In genomic region chr11:99609126-99609525, GRCm38 (mm10) we compare ENCODE assay signal across 19 mouse cellular contexts. TPM values are rescaled to one million over a fixed set of nuclear protein-coding genes. Genes with fewer than 3 reads are reported as not detected.
DNase-seq lines count a peak whose midpoint lies in the region; ATAC-seq lines count a peak whose summit lies in the region.
"Had no signal": no experiment of that assay in that cellular context is flagged by ENCODE, and none has a peak within 500 bp of the region (broad histone marks: within the 10 kb centered on the region; RNA-seq: fewer than 3 reads in every experiment).

No protein-coding gene starts in this region.

- no peak overlapping the region for H3K4me2 ChIP-seq in heart, embryonic 11.5 days

- WGBS in heart, embryonic 11.5 days (ENCODE audit: insufficient replicate concordance): 52% methylated on average over 1 of the region's 1 CpGs

- no peaks in the 10 kb centered on the region for H3K4me1 ChIP-seq in heart, embryonic 11.5 days (ENCODE audit: control insufficient read depth, insufficient read depth, low read length)
- H3K4me1 ChIP-seq: embryonic facial prominence, embryonic 10.5 days; hindbrain, embryonic 10.5 days had no signal

- no peaks in the 10 kb centered on the region for H3K27me3 ChIP-seq in heart, embryonic 11.5 days (ENCODE audit: control insufficient read depth, insufficient read depth, low read length)

- H3K4me3 ChIP-seq in heart, embryonic 11.5 days (ENCODE audit: low read depth, low read length): no peak overlapping the region
- H3K4me3 ChIP-seq: embryonic facial prominence, embryonic 10.5 days; hindbrain, embryonic 10.5 days had no signal

- no peak overlapping the region for H3K27ac ChIP-seq in heart, embryonic 11.5 days (ENCODE audit: low read depth, low read length)
- H3K27ac ChIP-seq: embryonic facial prominence, embryonic 10.5 days; hindbrain, embryonic 10.5 days; liver, embryonic 14.5 days; macrophage had no signal

- DNase-seq in right cerebral cortex, adult 18-20 months: peak; percentile 60
- no peak for DNase-seq in right cerebral cortex, postnatal 14 days
- DNase-seq in cerebellum, postnatal 36 days: peak; percentile 3 to 6
- peak; percentile 13 to 52 for DNase-seq in layer of hippocampus, postnatal 14 days (ENCODE audit: low spot score in 2 of 2)
- peak; percentile 61 for DNase-seq in telencephalon, adult 2 months (ENCODE audit: low read depth, low spot score)
- no peak for DNase-seq in spleen, postnatal 4 days (ENCODE audit: low spot score in 2 of 2)
- DNase-seq in heart, postnatal 36 days: no peak
- DNase-seq: kidney, adult 2 months had no signal

- H3K9ac ChIP-seq in heart, embryonic 11.5 days (ENCODE audit: low read depth, low read length): no peak overlapping the region
- H3K9ac ChIP-seq: liver, embryonic 14.5 days had no signal

- intact Hi-C loops in heart, postnatal 36 days (cut with DNase I): no loop called here

- H3K9me3 ChIP-seq in heart, embryonic 11.5 days (replicated peaks; ENCODE audit: control insufficient read depth, low read length): no peaks in the 10 kb centered on the region
- H3K9me3 ChIP-seq: embryonic facial prominence, embryonic 10.5 days; hindbrain, embryonic 10.5 days had no signal

- no peak for ATAC-seq in heart, embryonic 11.5 days (replicated peaks; ENCODE audit: insufficient number of reproducible peaks, low FRiP score, low TSS enrichment)
- ATAC-seq: CD4-positive, CD25-positive, alpha-beta regulatory T cell, adult 4 months had no signal

- H3K36me3 ChIP-seq in heart, embryonic 11.5 days (ENCODE audit: control insufficient read depth, insufficient read depth, low read length): no peaks in the 10 kb centered on the region
- H3K36me3 ChIP-seq: embryonic facial prominence, embryonic 10.5 days; hindbrain, embryonic 10.5 days had no signal

RNA-seq across cellular contexts. Expression of gene Gm11937, which starts 0.9 kb away (rescaled TPM):
- total RNA-seq in layer of hippocampus, postnatal 14 days (2021): not detected
- polyA plus RNA-seq in heart, embryonic 11.5 days (2014; fragmentation: Nextera tagmentation; extraction: Ambion mirVana): not detected in 2 replicates
- total RNA-seq in heart, postnatal 36 days (2021): not detected
- total RNA-seq: gastrocnemius, adult 8-10 months; layer of hippocampus, postnatal 25 days had no signal
- polyA plus RNA-seq: CD4-positive, CD25-positive, alpha-beta regulatory T cell, adult 4 months; embryonic facial prominence, embryonic 10.5 days; hindbrain, embryonic 10.5 days; kidney, adult 2 months; liver, embryonic 14.5 days; macrophage; neural tube, embryonic 14.5 days; small intestine, adult 2 months; stomach, embryonic 16.5 days had no signal

RNA-seq across cellular contexts. Expression of gene Krtap2-4, which starts 5.5 kb away (rescaled TPM):
- not detected for total RNA-seq in layer of hippocampus, postnatal 14 days (2021)
- polyA plus RNA-seq in heart, embryonic 11.5 days (2014; fragmentation: Nextera tagmentation; extraction: Ambion mirVana): not detected in 2 replicates
- total RNA-seq in heart, postnatal 36 days (2021): not detected
- total RNA-seq: gastrocnemius, adult 8-10 months; layer of hippocampus, postnatal 25 days had no signal
- polyA plus RNA-seq: CD4-positive, CD25-positive, alpha-beta regulatory T cell, adult 4 months; embryonic facial prominence, embryonic 10.5 days; hindbrain, embryonic 10.5 days; kidney, adult 2 months; liver, embryonic 14.5 days; macrophage; neural tube, embryonic 14.5 days; stomach, embryonic 16.5 days had no signal

RNA-seq across cellular contexts. Expression of gene Gm11938, which starts 6.0 kb away (rescaled TPM):
- total RNA-seq in layer of hippocampus, postnatal 14 days (2021): not detected
- not detected in 2 replicates for polyA plus RNA-seq in heart, embryonic 11.5 days (2014; fragmentation: Nextera tagmentation; extraction: Ambion mirVana)
- total RNA-seq in heart, postnatal 36 days (2021): not detected
- total RNA-seq: gastrocnemius, adult 8-10 months; layer of hippocampus, postnatal 25 days had no signal
- polyA plus RNA-seq: CD4-positive, CD25-positive, alpha-beta regulatory T cell, adult 4 months; embryonic facial prominence, embryonic 10.5 days; hindbrain, embryonic 10.5 days; kidney, adult 2 months; liver, embryonic 14.5 days; macrophage; neural tube, embryonic 14.5 days; stomach, embryonic 16.5 days had no signal

RNA-seq across cellular contexts. Expression of gene Gm11562, which starts 11.1 kb away (rescaled TPM):
- total RNA-seq in layer of hippocampus, postnatal 14 days (2021): not detected
- polyA plus RNA-seq in heart, embryonic 11.5 days (2014; fragmentation: Nextera tagmentation; extraction: Ambion mirVana): not detected in 2 replicates
- total RNA-seq in heart, postnatal 36 days (2021): not detected
- total RNA-seq: gastrocnemius, adult 8-10 months; layer of hippocampus, postnatal 25 days had no signal
- polyA plus RNA-seq: CD4-positive, CD25-positive, alpha-beta regulatory T cell, adult 4 months; embryonic facial prominence, embryonic 10.5 days; hindbrain, embryonic 10.5 days; kidney, adult 2 months; liver, embryonic 14.5 days; macrophage; neural tube, embryonic 14.5 days; stomach, embryonic 16.5 days had no signal

RNA-seq across cellular contexts. Expression of gene Krtap9-3, which starts 11.2 kb away (rescaled TPM):
- not detected for total RNA-seq in layer of hippocampus, postnatal 14 days (2021)
- polyA plus RNA-seq in heart, embryonic 11.5 days (2014; fragmentation: Nextera tagmentation; extraction: Ambion mirVana): not detected in 2 replicates
- not detected for total RNA-seq in heart, postnatal 36 days (2021)
- total RNA-seq: gastrocnemius, adult 8-10 months; layer of hippocampus, postnatal 25 days had no signal
- polyA plus RNA-seq: CD4-positive, CD25-positive, alpha-beta regulatory T cell, adult 4 months; embryonic facial prominence, embryonic 10.5 days; hindbrain, embryonic 10.5 days; kidney, adult 2 months; liver, embryonic 14.5 days; macrophage; neural tube, embryonic 14.5 days; small intestine, adult 2 months; stomach, embryonic 16.5 days had no signal

Comparison
In these comparisons a context has a peak if more than half of its experiments do, and no peak if none do; other contexts are left out.
1. DNase-seq: peak in right cerebral cortex, adult 18-20 months (single experiment), cerebellum, postnatal 36 days (2 of 2), layer of hippocampus, postnatal 14 days (2 of 2) and telencephalon, adult 2 months (single experiment); none in right cerebral cortex, postnatal 14 days (single experiment), spleen, postnatal 4 days (0 of 2) and heart, postnatal 36 days (0 of 2).